Mouse (Mus musculus) retina, embryonic 14.5 days (tissue): ENCODE measurements around the gene Brap.
A peak's percentile ranks its signal among the peaks of the same experiment; 100 is the strongest.
"Not testable (repeated sequence)": the region's sequence is repeated elsewhere in the genome, so short reads cannot be mapped to it uniquely, and the experiment has no call there.

Experiments used
- DNase-seq: peaks from one replicate; pipeline ENCODE4 v3.0.0-alpha.2; 2015; ENCODE audit warnings: low spot score

Gene Brap

DNA sequence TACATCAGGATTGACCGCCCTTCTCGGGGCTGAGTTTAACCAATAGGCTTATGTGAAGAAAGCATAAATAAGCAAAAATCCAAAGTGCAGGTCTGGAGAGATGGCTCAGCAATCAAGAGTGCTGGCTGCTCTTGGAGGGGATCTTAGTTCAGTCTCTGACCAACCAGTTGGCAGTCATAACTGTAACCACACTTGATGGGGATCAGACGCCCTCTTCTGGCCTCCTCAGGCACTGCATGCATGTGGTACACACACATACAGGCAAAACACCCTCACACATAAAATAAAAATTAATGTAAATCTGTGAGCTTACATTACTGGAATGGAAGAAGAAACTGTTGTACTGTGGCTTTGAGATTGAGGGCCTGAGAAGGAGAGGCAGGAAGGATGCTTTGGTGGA is 10.0 kb downstream of the Brap start:
- DNase-seq, result peak; percentile 22

DNA sequence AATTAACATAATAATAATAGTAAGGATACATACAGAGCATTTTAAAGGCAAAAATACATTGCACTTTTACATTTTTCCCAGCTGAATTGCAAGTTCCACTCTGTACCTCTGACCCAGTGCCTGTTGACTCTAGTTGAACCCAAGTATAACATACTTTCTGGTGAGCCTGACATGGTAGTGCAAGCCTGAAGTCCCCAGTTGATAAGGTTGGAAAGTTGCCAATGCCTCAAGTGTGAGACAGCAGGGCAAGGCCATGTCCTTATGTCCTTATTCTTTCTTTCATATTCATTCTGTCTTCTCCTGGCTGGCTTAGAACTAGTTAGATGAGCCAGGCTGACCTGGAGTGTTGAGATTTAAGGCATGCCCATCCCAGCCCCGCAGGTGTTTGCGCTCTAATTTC is 21.9 kb downstream of the Brap start:
- no peak for DNase-seq

DNA sequence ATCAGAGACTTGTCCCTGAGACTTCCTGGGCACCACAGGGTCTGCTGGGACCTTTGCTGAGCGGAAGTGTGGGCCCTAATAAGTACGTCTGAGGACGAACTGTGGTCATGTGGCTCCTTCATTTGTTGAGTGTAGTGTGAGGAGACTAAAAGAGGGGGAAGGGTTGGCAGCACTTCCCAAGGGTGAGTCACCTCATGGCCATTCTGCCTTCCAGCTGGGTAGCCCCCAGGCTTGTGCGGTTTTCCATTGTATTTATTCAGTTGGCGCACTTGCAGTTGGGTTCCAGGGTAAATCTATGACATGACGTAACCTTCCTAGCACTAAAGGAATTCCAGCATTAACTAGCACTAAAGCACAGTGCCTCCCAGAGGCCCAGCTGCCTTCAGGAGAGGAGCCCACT is 25.1 kb downstream of the Brap start:
- DNase-seq, result no peak

DNA sequence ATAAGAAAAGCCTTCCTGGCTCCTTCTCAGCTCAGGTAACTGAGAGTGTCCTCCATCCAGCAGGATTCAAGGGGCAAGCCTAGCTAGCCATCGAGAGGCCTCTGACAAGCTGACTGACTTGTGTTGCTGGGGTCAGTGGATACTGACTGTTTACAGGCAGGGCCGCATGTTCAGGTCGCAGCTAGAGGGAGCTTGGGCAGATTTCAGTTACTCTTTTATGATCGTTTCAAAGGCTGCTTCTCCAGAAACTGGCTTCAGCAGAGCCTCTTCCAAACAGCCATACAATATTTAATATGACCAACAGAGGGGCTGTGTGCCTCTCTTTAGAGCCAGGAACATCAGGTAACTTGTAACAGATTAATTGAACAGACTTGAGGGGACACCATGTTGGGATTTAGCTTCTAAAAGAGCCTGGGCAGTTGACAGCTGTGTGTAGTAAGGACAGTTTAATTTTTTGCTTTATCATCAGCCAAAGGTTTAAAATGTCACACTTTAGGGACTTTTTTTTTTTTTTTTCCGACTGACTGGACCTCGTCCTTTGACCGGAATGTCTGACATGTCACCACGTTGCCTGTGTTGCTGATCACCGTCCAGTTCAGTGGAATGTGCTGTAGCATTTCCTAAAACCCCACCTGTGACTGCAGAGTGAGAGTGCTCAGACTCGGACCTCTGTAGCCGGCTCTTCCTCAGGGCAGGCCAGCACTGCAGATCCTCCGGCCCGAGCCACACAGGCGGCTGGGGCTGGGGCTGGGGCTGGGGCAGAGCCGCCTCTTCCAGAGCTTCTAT is 25.9 kb downstream of the Brap start:
- DNase-seq, result no peak

DNA sequence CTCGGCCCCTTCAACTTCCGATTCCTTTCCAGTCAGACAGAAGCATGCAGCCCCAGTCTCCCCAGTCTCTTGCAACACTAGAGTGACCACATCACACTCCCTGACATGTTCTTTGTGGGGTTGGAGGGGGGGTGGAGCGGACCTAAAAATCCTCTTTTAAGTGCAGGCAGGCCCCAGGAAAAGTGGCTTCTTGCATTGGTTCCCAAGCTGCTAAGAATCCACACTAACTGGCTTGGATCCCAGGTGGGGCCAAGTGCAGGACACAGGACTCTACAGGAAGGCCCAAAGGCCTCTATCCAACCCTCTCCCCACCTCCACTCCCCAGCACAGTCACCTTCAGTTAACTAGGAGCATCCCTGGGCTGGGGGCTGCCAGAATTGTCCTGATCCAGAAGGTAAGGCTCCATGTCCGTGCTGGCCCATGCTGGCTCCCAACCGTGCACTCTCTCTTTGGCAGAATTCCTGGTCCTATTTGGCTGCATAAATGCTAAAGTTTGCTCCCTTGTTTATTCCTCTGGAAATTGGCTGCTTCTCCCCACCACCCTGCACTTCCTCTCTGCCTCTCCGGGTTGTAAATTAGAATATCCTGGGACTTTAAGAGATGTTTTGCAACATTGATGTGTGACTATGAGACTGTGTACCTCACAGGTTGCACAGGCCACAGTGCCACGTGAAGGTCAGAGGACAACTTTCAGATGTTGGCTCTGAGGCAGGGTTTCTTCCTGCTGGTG is 30.3 kb downstream of the Brap start:
- DNase-seq, result no peak

DNA sequence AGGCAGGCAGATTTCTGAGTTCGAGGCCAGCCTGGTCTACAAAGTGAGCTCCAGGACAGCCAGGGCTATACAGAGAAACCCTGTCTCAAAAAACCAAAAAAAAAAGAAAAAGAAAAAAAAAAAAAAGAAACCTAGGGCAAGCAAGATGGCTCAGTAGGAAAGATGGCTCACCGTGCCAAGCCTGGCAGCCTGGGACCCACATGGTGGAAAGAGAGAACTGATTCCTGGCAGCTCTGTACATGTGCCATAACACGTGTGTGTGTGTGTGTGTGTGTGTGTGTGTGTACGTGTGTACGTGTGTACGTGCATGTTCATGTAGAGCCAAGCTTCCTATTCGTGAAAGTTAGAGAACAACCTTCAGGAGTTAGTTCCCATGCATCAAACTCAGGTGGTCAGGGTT is 31.1 kb downstream of the Brap start:
- not testable (repeated sequence) for DNase-seq

DNA sequence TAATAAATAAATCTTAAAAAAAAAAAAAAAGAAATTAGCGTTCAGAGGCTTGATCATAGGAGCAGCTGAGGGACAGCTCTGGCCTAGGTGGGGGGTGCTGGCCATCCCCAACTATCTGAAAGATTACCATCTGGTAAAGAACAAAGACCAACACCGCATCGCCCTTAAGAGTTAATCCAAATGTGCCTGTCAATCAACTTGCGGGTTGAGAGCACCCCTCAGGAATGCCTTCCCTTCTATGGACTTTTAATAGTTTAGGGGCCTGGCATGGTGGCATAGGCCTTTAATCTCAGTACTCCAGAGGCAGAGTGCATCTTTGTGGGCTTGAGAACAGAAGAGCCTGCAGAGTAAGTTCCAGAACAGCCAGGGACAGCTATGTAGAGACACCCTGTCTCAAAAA is 32.5 kb downstream of the Brap start:
- DNase-seq, result no peak

DNA sequence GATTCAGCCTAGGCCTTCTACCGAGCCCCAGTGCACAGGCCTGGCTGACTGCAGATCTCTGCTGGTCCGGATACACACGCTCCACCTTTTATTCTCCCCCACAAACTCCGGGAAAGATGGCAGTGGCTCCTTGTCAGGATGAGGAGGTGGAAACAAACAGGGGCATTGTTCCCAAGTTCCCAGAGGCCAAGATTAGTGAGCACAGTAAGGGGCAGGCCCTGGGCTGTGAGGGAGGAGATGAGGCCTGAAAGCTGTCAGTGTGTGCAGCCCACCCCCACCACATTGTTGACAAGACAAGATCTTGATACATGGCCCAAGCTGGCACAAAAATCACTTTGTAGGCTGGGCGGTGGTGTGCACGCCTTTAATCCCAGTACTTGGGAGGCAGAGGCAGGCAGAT is 36.4 kb downstream of the Brap start:
- DNase-seq, result no peak

DNA sequence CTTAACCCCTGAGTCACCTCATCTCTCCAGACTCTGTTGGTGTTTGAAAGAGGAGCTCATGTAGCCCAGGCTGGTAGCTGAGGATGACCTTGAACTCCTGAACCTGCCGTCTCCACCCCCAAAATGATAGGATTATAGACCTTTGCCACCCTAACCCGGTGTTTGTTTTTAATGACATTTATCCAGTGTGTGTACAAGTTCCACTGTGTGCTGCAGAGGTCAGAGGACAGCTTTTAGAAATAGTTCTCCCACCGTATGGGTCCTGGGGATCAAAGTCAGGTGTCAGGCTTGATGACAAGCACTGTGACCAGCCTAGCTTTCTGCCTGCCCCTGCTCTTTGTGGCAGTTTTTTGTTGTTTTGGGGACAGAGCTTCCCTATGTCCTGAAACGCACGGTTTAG is 39.5 kb downstream of the Brap start:
- no peak for DNase-seq

DNA sequence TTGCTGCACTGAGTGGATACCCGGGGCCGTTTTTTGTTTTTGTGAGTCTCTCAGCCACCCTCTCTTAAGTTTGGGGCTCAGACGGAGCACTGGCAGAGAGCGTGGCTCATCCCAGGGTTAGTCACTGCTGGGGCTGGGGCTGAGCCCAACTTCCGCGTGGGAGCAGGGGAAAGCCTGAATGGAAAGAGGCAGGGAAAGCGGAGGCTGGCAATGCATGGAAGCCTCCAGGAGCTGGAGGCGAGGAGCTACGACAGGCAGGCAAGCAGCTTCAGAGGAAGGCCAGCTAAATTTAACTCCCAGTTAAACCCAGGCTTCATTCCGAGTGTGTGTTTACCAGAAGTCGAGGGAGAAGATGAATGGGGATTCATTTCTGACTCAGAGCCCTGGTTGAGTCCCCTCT is 40.1 kb downstream of the Brap start:
- DNase-seq, result no peak

DNA sequence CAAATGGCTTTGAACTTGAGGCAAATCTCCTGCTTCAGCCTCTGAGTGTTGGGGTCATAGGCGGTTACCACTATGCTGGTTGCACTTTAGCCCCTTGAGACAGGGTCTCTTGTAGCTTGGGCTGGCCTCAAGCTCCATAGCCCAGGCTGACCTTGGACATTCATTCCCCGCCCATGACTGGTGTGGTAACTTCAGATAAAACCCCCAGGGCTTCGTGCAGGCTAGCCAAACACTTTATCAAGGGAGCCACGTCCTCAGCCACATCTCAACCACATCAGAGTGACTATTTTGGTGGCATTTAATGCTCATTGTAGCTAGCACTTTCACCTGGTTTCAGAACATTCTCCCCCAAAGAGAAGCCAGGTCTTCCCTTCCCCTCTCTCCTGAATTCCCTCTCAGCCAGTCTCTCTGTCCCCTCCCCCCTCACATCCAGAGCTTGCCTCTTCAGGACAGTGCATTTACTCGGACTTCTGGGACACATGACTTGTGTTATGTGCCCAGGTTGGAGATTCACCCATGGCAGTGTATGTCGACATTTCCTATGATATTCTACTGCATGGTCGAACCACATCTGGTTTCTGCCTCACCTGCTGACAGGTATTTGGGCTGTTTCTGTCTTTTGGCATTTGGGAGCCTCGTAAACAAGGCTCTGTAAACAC is 40.9 kb downstream of the Brap start:
- no peak for DNase-seq

DNA sequence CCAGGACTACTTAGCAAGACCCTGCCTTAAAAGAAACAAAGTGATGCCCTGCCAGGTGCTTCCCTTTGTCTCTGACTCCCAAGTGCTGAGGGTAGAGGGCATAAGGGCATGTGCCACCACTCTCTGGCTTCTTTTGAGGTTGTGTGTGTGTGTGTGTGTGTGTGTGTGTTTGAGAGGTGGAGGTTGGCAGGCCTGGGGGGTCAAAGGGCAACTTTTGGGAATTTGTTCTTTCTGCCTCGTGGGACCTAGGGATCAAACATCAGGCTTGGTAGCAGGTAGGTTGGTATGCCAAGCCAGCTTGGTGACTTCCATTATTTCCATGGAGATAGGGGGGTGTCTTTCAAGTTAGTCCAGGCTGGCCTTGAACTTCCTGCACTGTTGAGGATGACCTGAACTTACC is 43.0 kb downstream of the Brap start:
- DNase-seq, result no peak

DNA sequence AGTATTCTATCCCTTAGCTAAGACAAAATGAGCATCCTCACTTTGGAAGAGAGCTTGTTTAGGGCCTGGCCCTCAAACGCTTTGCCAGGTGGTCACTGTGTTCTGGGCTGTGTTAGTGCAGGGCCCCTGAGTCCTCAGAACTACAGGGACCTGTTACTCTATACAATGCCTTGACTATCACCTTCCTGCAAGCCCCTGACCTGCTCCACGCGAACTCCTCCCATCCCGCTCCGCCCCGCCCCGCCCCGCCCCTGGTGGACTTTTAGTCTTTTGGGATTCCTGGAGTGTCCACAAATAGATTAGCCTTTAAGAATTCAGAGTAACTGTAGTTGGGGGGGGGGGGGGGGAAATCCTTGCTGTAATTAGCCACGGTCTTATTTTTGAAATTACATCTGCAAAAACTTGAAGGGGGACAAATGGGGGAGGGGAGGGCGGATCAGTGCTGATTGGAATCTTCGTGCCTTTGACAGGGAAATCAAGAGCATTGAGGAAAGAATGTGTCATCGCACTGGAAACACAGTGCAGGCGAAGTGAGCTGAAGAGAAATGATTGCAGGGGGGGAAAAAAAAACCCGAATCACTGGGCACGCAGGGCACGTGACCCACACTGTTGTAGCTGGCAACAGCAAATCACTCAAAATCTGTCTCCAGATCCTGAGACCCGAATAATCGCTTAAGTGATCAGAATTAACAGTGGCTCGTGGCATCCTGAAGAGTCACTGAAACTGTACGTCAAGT is 44.3 kb downstream of the Brap start:
- DNase-seq, result peak; percentile 35

DNA sequence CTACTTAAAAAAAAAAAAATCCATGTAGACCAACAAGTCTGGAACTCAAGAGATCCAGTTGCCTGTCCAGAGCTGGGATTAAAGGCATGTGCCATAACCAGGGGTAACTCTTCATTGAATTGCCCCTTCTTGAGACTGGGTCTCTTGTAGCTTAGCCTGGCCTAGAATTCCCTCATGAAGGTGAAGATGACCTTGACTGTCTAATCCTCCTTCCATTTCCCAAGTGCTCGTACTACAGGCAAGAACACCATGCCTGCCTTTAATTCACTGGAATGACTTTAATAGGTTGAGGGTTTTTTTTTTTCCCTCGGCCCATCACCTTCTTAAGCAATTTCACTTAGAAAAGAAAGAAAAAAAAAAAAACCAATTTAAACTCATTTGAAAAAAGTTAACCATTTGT is 50.0 kb downstream of the Brap start:
- no peak for DNase-seq

DNA sequence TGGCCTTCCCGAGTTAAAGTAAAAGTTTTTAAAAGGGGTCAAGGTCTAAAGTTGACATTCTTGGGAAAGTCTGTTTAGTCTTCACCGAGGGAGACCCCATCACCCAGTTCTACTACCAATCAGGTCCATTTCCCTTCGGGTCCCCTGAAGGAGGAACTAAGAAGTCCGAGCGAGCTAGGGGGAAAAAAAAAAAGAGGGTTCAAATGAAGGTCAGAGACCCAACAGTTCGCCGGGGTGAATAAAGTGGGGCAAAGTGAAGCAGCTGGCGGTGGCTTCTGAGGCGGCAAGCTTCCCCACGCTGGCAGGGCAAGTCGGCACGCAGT is 50.4 kb downstream of the Brap start:
- DNase-seq, result peak; percentile 67

DNA sequence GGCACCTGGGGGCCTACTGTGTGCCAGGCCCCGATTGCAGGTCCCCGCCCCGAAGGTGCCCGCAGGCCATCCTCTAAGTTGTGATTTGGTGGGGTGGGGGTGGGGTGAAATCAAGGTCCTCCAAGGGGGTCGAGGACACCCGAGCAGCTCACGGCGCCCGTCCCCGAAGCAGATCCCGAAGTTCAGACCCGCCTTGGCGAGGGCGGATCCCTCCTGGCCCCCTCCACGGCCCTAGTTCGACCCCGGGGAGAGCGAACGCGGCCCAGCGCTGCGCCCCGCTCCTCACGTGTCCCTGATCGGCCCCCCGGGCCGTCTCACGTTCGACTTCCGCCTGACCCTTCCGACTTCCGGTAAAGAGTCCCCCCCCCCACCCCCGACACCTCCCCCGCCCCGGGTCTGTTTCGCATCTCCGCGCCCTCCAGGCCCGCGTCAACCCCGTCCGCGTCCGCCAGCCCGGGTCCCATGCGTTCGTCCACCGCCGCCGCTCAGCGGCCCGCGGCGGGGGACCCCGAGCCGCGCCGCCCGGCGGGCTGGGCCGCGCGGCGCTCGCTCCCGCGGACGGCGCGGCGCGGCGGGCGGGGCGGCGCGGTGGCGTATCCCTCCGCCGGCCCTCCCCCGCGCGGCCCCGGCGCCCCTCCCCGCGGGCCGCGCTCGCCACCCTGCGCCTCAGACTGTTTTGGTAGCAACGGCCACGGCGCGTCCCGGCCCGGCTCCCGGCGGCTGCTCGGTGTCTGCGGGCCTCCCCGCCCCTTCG is 51.0 kb downstream of the Brap start, which contains the start of gene Atxn2:
TSS of gene Atxn2 (plus strand) at position 164 of the 754 bp plus-strand sequence.
- DNase-seq, result peak; percentile 86

DNA sequence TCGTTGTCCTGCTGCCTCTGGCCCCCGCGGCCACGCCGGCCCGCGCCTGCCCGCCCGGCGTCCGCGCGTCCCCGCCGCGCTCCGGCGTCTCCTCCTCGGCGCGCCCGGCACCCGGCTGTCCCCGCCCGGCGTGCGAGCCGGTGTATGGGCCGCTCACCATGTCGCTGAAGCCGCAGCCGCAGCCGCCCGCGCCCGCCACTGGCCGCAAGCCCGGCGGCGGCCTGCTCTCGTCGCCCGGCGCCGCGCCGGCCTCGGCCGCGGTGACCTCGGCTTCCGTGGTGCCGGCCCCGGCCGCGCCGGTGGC is 51.5 kb downstream of the Brap start:
- DNase-seq, result no peak

DNA sequence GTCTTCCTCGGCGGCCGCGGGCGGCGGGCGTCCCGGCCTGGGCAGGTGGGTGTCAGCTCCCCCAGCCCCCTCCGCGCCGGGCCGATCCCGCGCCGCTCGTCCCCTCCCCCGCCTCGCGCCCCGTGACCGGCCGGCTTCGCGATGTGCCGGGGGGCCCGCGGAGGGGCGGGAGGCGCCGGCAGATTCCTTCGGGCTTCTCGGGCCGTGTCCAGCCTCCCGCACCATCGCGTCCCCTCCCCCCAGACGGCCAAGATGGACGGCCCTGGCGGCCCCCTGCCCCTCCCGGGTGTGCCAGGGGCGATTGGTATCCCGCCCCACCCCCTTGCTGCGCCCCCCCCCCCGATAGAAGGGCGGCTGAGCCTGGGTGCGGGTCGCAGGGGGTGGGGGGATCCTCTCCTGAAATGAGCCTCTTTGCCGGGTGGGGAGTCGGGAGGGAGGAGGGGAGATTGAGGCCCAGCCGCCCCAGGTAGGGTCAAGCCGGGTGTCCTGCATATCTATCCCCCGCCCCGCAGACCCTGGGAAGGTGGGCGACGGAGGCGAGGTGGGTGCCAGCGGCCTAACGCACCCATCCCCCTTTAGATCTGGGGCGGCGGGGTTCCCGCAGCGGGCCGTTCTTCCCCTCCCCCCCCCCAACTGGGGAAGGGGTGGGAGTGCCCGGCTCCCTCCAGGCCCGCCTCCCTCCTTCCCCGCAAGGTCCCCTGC is 52.0 kb downstream of the Brap start:
- peak; percentile 54 for DNase-seq

DNA sequence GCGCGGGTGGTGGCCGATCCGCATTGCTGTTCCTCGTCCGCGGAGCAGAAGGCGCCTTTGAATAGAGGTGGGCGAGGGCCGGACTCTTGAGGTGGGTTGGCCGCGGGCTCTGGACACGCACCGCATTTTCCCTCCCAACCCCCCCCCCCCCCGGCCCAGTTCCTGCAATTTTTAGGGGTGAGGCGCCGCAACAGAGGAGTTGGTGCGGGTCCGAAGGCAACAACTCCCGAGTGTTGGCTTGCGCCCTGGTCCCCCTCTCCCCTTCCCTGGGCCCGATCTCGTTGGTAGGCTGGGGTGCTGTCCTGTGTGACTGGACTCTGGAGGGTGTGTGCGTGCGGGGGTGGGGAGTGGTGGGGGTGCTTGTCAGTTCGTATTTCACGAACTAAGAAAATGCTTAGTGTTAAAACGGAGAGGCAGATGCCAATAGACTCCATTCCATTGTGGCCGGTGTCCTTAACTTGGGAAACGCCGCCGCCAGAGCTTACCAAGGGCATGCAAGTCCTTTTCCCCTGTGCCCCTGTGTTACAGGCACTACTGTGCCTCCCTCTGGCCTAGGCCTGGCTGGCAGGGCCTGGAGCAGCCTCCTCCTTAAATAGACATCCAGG is 52.7 kb downstream of the Brap start:
- peak; percentile 68 for DNase-seq

DNA sequence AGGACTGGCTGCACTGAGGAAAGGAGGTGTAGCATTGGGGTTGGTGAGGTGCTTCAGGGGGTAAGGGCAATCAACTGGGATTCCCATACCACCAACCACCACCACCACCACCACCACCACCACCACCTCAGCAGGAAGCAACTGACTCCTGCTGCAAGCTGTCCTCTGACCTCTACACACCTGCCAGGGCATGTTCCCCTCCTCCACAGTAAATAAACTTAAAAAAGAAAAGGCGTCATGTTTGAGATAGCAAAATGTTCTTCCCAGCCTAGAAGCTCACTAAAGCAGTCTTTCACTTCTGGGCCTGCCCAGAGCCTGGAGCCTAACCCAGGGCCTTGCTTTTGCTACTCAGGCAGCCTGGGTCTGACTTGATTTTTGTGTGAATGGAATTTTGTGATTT is 54.0 kb downstream of the Brap start:
- no peak for DNase-seq

DNA sequence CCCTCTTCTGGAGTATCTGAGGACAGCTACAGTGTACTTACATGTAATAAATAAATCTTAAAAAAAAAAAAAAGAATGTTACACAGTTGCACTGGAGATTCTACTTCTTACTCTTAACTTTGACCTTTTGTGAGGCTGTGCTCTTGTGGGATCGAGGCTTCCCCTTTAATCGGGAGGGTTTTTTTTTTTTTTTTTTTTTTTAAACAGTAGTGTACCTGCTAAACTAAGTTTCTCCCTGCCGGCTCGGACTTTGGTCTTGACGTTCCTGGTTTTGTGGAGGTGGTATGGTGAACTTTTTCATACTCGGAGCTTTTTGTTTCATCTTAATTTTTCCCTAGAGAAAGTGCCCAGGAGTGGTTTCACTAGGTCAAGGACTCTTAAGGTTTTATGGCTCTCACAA is 54.6 kb downstream of the Brap start:
- no peak for DNase-seq
